Mouse (Mus musculus) testis, adult 2 months (tissue): ENCODE data around the gene Reep1.

Source experiments
- CTCF ChIP-seq: fragments of 200-500 bp; IDR thresholded peaks from 2 replicates; pipeline ENCODE4 v1.5.1; 2012; ENCODE audit warnings: low read depth, mild to moderate bottlenecking, inconsistent platforms, low read length, moderate library complexity; ENCODE audit not compliant: control insufficient read depth, insufficient read depth, insufficient replicate concordance
- POLR2A ChIP-seq: fragments of 200-500 bp; IDR thresholded peaks from 2 replicates; pipeline ENCODE4 v1.6.1; 2012; ENCODE audit warnings: low read depth, mild to moderate bottlenecking, inconsistent platforms, low read length, moderate library complexity; ENCODE audit not compliant: control insufficient read depth

- TF ChIP-seq CTCF = no peak
- no peak for TF ChIP-seq POLR2A
Observed at GRCm38 (mm10) chr6:71734910-71735599, 27.7 kb downstream of the Reep1 start.
